Mouse (Mus musculus) activated CD4-positive, CD25-positive, alpha-beta regulatory T cell, adult 4 months (primary cell): Measurements from ENCODE around the gene Nhsl2. TPM values are rescaled to one million over a fixed set of nuclear protein-coding genes. Genes with fewer than 3 reads are reported as not detected.
A peak's percentile ranks its signal among the peaks of the same experiment; 100 is the strongest.
"Not testable (repeated sequence)": the region's sequence is repeated elsewhere in the genome, so short reads cannot be mapped to it uniquely, and the experiment has no call there.

ENCODE experiments used
- ATAC-seq: one replicate; pipeline ENCODE4 v1.8.0; 2017
- polyA plus RNA-seq, 2 experiments: library from polyadenylated mRNA; unstranded; fragments of 100-300 nt; shearing (Covaris generic); gene quantifications; one replicate each; pipeline ENCODE4 v1.2.1; 2017

Nhsl2 gene
- polyA plus RNA-seq, 2 experiments from 2014 or later = 1.6 to 3.3 TPM

DNA sequence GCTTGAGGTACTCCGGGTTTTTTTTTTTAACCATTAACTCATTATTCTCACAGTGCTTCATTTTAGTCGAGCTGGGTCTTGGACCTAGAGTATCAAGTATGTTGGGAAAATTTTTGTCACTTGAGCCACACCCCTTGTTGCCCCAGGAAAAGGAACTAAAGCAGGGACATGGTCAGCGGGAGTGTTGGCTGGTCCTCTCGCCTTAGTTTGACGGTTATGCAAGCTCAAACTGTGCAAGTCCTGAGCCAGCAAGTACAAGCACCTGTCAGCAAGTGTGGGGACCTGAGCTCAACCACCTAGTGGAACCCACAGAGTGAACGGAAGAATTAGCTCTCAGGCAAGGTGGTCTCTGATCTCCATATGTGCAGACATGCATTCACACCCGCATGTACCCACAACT lies 252.7 kb downstream of the Nhsl2 start:
- ATAC-seq = no peak

DNA sequence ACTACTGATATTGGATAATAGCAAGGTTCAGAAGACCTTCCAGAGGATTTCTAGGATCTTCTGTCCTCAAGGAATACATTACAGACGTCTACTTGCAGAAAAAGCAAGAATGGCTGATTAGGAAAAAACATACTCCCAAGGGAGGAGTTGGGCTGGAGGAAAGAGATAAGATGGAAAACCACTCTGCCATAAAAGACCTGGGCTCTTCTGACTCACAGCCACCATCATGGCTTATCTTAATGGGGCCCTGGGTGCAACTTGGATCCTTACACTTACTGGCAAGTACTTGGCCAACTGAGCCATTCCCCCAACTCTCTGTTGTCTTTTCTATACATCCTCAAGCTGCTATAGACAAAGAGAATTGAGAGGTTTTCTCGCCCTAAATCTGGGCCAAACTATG lies 254.6 kb downstream of the Nhsl2 start:
- not testable (repeated sequence) for ATAC-seq

DNA sequence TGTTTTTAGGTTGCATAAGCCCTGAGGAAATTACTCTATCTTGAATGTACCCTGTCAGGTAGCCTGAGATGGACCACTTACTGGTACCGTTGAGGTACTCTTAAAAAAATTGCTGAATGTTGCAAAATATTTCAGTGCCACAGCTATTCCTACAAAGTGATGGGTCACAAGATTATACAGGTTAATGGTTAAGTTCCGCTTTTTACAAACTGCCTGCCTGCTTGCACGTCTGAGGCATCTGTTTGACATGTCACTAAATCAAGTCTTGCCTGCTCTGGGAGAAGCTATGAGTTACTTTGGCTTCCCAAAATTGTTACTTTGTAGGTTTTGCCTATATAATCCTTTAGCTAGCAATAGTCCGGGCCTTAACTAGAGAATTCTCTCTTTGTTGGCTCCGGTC lies 260.2 kb downstream of the Nhsl2 start:
- not testable (repeated sequence) for ATAC-seq

DNA sequence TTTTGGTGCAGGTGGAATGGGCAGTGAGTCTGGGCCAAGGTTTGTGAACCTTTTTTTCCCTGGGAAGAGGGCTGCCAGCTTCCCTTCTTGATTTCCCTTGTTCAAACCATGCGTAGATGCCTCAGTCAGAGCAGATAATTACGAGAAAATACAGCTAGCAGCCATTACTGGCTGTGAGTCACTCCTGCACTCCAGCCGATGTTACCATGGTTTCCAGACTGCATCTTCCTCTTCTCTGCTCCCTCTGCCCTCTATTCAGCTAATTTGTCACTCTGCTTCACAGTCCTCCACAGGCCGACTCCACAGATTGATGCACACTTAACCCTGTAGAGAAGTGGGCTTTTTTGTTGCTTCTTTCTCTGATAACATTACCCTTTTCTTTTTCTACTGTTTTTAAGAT lies 266.5 kb downstream of the Nhsl2 start:
- ATAC-seq = no peak

DNA sequence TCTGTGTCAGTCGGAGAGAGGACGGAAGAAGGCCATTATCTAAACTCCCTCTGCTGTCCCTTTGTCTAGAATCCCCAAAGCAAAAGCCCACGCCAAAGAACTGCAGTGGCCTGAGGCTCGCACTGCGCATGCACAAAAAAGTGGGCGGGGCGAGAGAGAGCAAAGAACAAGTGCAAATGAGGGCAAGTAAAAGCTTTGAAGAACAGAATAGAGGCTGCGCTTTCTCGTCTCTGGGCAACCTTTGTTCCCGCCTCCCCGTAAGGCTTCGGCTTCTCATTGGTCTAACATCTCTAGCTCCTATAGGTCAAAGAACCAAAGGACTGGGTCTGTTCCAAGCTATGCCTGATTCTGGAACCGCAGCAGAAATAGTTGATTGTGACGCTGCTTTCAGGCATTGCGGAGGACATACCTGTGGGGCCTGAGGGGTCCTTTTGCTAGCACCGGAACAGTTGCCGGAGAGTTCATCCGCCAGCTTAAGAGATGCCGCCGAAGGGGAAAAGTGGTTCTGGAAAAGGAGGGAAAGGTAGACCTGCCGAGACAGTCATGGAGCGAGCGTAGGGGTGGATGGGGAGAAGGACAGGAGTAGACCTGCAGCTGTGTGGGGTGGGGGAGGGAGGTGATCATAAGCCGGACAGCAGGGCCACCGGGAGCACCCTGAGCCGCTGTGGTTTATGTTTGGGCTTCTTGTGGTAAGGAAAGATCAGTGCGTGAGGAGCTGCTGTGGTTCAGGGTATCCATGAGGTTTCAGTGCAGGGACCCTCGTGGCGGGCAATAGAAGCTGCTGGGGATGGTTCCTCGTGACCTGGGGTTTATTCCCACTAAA lies 270.1 kb downstream of the Nhsl2 start, which contains the start of gene Pin4:
Gene Pin4, plus strand, starts transcription at position 406 of the 823 bp plus-strand sequence.
- ATAC-seq = peak; percentile 100

DNA sequence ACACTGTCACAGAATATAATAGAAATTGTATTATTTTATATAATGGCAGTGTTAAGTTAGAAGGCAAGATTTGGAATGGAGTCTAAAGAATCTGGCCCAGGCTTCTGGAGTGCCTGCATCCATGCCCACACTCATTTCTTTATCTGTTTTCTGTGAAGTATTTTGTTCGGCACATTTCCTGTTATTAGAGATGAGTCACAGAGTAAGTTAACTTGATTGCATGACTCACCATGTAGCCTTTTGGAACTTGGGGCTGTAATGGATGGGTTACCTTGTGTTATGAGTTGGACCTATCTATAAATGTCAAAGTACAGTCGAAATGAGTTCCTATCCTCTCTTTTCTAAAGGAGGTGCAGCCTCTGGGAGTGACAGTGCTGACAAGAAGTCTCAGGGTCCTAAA lies 272.1 kb downstream of the Nhsl2 start:
- ATAC-seq = no peak

DNA sequence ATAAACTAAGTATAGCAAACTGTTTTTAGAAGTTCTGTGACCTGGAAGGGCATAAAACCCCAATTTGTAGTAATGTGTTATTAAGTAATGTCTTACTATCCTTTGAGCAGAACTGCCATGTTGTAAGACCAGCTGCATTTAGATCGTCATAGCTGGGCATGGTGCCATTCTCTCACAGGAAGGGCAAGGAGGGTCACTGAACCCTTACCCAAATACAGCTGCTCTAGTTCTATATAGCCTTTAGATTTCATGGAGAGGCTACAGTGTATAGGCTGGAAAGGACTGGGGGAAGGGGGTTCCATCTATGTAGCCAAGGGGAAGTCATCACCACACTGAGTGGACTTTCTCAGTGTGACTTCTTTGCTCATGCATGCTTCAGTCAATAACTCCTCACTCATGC lies 292.0 kb downstream of the Nhsl2 start:
- ATAC-seq = no peak

Other genes with a start within 250 kb of the Nhsl2 start
- 100 to 1,000 TPM; 157 to 183 TPM for gene Ogt, start 209.3 kb upstream of the Nhsl2 start, polyA plus RNA-seq
- 100 to 1,000 TPM; 250 to 251 TPM for gene Cxcr3, start 115.1 kb upstream of the Nhsl2 start, polyA plus RNA-seq
- gene Gm4779, start 55.0 kb upstream of the Nhsl2 start, polyA plus RNA-seq = not detected
- gene 8030474K03Rik, start 54.7 kb upstream of the Nhsl2 start, polyA plus RNA-seq = not detected
- gene Rtl5, start 221.9 kb downstream of the Nhsl2 start, polyA plus RNA-seq = 1 to 10 TPM in 1 of 2 experiments, under 1 TPM in 1; 0.48 to 1.0 TPM